Mouse (Mus musculus) neural tube, embryonic 12.5 days (tissue): ENCODE data around the gene Agbl1. TPM values are rescaled to one million over a fixed set of nuclear protein-coding genes. Genes with fewer than 3 reads are reported as not detected.
A peak's percentile ranks its signal among the peaks of the same experiment; 100 is the strongest.

Experiments used
- ATAC-seq: fragments of 200-750 bp; cut with Nextera tagmentation; 2 replicates; pipeline ENCODE4 v1.8.0; 2017; ENCODE audit warnings: low read depth, mild to moderate bottlenecking, moderate TSS enrichment, moderate library complexity; ENCODE audit not compliant: low FRiP score
- H3K27ac ChIP-seq: fragments of 300-500 bp; sonication (generic); 2 replicates; pipeline ENCODE4 v1.5.1; 2016
- H3K27me3 ChIP-seq: fragments of 300-500 bp; sonication (generic); replicated peaks from 2 replicates; pipeline ENCODE4 v1.6.1; 2016; ENCODE audit warnings: mild to moderate bottlenecking
- H3K36me3 ChIP-seq: fragments of 300-500 bp; sonication (generic); 2 replicates; pipeline ENCODE4 v1.6.1; 2016; ENCODE audit warnings: mild to moderate bottlenecking
- H3K4me1 ChIP-seq: fragments of 300-500 bp; sonication (generic); 2 replicates; pipeline ENCODE4 v1.6.1; 2016
- H3K4me2 ChIP-seq: fragments of 300-500 bp; sonication (generic); replicated peaks from 2 replicates; pipeline ENCODE4 v1.6.1; 2016; ENCODE audit warnings: mild to moderate bottlenecking
- H3K4me3 ChIP-seq: fragments of 300-500 bp; sonication (generic); 2 replicates; pipeline ENCODE4 v1.5.1; 2016
- H3K9ac ChIP-seq: fragments of 300-500 bp; sonication (generic); 2 replicates; pipeline ENCODE4 v1.6.1; 2016; ENCODE audit warnings: mild to moderate bottlenecking
- H3K9me3 ChIP-seq: fragments of 300-500 bp; sonication (generic); 2 replicates; pipeline ENCODE4 v1.6.1; 2016; ENCODE audit warnings: mild to moderate bottlenecking
- WGBS: fragments of 180-500 bp; shearing (Covaris S2); methylation state at CpG from one replicate; pipeline ENCODE4 v1.1.7; 2016; 5-methylcytosine and 5-hydroxymethylcytosine counted together
- polyA plus RNA-seq: library from polyadenylated mRNA; unstranded; fragments of >200 nt; fragmentation: Nextera tagmentation; extraction: Ambion mirVana; gene quantifications from 2 replicates; pipeline ENCODE4 v1.2.1, GENCODE M21; 2016

The Agbl1 gene
- polyA plus RNA-seq, 1 experiment from 2014 or later: 0.16 TPM

DNA sequence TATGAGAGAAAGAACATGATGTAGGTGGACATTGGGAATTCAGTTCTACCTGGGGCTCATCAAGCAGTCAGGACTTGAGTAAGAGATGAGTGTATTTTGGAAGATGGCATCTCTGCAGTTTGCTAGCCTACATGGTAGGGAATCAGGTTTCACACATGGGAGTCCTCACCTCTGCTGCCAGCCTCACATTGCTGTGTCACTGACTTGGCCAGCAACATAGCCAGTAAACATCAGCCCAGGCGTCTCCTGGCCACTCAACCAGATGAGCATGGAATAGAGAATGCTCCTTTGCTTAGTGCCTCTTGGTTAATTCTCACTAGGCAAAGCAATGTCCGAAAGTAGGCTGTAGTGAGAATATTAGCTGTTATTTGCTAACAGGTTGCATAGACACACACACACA, 255.9 kb downstream of the Agbl1 start:
- no peaks in the 10 kb centered on the region for H3K36me3 ChIP-seq
- no peaks in the 10 kb centered on the region for H3K9me3 ChIP-seq
- H3K4me1 ChIP-seq: no peaks in the 10 kb centered on the region
- no peak overlapping the region for H3K27ac ChIP-seq
- ATAC-seq: no peak
- no peak overlapping the region for H3K4me3 ChIP-seq
- WGBS: 83% methylated on average over 2 of the region's 2 CpGs
- no peaks in the 10 kb centered on the region for H3K27me3 ChIP-seq
- H3K9ac ChIP-seq: no peak overlapping the region
- no peak overlapping the region for H3K4me2 ChIP-seq

DNA sequence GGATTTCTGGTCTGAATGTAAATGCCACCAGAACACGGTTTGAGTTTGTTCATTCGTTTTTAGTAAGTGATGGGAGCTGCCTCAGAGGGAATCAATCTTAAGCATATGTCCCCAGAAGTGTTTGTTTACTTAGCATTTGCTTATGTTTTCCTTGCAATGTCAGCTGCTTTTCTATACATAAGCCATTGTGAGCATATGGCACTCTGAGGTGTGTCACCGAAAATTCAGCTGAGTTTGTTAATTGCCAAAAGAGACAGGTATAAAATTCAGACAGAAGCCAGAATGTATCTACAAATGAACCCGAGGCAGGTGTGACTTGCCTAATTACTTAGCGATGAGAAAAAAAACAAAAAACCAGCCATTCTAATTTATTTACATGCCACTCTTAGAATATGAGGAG, 257.8 kb downstream of the Agbl1 start:
- Histone ChIP-seq H3K4me3 (no peak overlapping the region), H3K4me2 (no peak overlapping the region), H3K9ac (no peak overlapping the region), H3K27ac (no peak overlapping the region), H3K9me3 (no peaks in the 10 kb centered on the region), H3K4me1 (no peaks in the 10 kb centered on the region), H3K36me3 (no peaks in the 10 kb centered on the region), H3K27me3 (no peaks in the 10 kb centered on the region)
- no peak for ATAC-seq
- WGBS: 86% methylated on average over 5 of the region's 5 CpGs

- Histone ChIP-seq H3K4me2 (no peak overlapping the region), H3K9ac (no peak overlapping the region), H3K9me3 (no peaks in the 10 kb centered on the region), H3K4me1 (no peaks in the 10 kb centered on the region), H3K27me3 (no peaks in the 10 kb centered on the region), H3K4me3 (no peak overlapping the region), H3K27ac (no peak overlapping the region), H3K36me3 (no peaks in the 10 kb centered on the region)
- 49% methylated on average over 3 of the region's 3 CpGs for WGBS
- ATAC-seq: no peak
Observed at GRCm38 (mm10) chr7:76524291-76524690, 294.6 kb downstream of the Agbl1 start.

DNA sequence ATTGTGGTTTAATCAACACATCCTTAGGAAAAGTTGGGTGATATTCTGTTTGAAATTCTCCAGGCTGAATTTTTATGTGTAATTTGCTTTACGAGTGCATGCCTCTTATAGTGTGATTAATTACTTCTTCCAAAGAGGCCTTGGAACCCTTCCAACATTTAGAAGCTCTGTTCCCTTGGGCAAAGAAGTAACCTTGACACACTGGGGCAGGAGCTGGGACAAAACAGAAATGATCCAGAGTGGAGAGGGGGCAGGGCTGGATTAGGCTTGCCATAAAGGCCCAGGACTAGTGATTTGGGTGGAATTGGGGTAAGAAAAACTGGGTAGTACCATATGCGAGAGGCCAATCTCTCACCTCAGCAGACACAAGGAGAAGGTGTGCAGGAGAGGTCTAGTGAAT, 316.8 kb downstream of the Agbl1 start:
- no peak overlapping the region for H3K9ac ChIP-seq
- H3K4me1 ChIP-seq: no peaks in the 10 kb centered on the region
- ATAC-seq: no peak
- H3K27ac ChIP-seq: no peak overlapping the region
- H3K4me3 ChIP-seq: no peak overlapping the region
- no peaks in the 10 kb centered on the region for H3K36me3 ChIP-seq
- WGBS: 61% methylated on average over 2 of the region's 2 CpGs
- H3K9me3 ChIP-seq: no peaks in the 10 kb centered on the region
- no peak overlapping the region for H3K4me2 ChIP-seq
- H3K27me3 ChIP-seq: no peaks in the 10 kb centered on the region

GRCm38 (mm10) chr7:76547313-76547712, 317.6 kb downstream of the Agbl1 start:
- Histone ChIP-seq H3K4me2 (no peak overlapping the region), H3K27ac (no peak overlapping the region), H3K4me1 (no peaks in the 10 kb centered on the region), H3K9ac (no peak overlapping the region), H3K9me3 (no peaks in the 10 kb centered on the region), H3K4me3 (no peak overlapping the region), H3K27me3 (no peaks in the 10 kb centered on the region), H3K36me3 (no peaks in the 10 kb centered on the region)
- no peak for ATAC-seq

DNA sequence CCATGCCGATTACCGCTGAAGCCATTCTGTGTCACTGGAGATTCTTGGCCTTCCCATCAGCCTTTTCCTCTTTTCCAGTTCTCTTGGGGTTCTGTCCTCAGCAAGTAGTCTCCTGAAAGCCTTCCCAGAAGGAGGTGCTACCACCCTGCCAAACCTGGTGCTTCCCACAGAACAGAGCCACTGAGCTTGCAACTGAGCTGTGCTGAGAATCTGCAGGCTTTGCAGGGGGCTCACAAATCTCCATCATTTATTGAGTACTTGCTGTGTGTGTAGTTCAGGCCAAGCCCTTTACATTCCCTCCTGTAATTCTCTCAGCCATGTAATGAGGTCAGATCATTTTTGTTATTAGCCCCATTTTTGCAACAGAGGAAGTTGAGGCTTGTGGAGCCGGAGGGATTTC, 322.2 kb downstream of the Agbl1 start:
- no peaks in the 10 kb centered on the region for H3K36me3 ChIP-seq
- H3K4me2 ChIP-seq: no peak overlapping the region
- H3K9ac ChIP-seq: no peak overlapping the region
- no peak overlapping the region for H3K4me3 ChIP-seq
- H3K9me3 ChIP-seq: no peaks in the 10 kb centered on the region
- H3K4me1 ChIP-seq: no peaks in the 10 kb centered on the region
- ATAC-seq: no peak
- H3K27me3 ChIP-seq: no peaks in the 10 kb centered on the region
- H3K27ac ChIP-seq: no peak overlapping the region
- WGBS: 75% methylated on average over 3 of the region's 3 CpGs

GRCm38 (mm10) chr7:76560564-76561258, 331.0 kb downstream of the Agbl1 start:
- peak; percentile 92 for ATAC-seq
- H3K9ac ChIP-seq: no peak overlapping the region
- no peak overlapping the region for H3K27ac ChIP-seq
- H3K4me2 ChIP-seq: no peak overlapping the region
- H3K36me3 ChIP-seq: no peaks in the 10 kb centered on the region
- H3K4me1 ChIP-seq: peaks cover 11% of the 10 kb centered on the region; the same call in 1 of the 2 replicates
- no peaks in the 10 kb centered on the region for H3K9me3 ChIP-seq
- H3K27me3 ChIP-seq: no peaks in the 10 kb centered on the region
- H3K4me3 ChIP-seq: no peak overlapping the region

DNA sequence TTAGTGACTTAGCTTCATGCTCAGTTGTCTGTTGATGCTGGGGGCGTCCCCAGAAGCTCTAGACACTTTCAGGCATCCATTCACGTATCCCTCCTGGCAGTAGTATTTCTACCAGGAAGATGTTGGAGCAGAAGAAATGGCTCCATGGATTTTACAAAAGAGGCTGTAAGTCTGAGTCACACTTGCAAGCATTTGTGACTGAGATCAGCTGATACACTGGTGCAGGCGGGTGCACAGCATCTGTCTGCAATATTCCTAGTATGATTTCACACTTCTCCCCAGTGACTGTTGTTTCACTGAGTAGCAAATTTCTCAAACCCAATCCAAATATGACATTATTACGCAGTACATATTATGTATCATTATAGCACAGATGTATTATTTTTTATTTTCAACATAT, 332.8 kb downstream of the Agbl1 start:
- Histone ChIP-seq H3K4me2 (no peak overlapping the region), H3K27me3 (no peaks in the 10 kb centered on the region), H3K27ac (no peak overlapping the region), H3K9ac (no peak overlapping the region), H3K4me3 (no peak overlapping the region), H3K36me3 (no peaks in the 10 kb centered on the region), H3K4me1 (peaks cover 11% of the 10 kb centered on the region; the same call in 1 of the 2 replicates), H3K9me3 (no peaks in the 10 kb centered on the region)
- 87% methylated on average over 4 of the region's 4 CpGs for WGBS
- no peak for ATAC-seq

DNA sequence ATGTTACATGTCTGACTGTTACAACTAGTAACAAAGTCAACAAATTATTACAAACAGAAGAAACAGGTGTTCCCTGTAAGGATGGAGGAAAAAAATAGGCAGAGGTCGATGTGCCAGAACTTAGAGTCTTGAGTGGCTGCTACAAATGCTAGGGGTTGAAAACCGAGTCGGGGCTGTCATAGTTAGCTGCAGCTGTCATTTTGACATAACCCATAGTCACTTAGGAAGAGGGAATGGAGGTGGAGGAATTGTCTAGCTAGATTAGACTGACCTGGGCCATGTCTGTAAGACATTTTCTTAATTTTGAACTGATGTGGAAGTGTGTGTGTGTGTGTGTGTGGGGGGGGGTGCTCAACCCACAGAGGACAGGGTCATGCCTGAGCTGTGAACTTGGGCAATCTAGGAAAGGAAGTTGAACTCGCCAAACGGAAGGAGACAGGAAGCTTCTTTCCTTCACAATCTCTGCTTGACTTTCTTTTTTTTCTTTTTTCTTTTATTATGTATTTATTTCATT, 364.9 kb downstream of the Agbl1 start:
- 86% methylated on average over 5 of the region's 5 CpGs for WGBS
- Histone ChIP-seq H3K27ac (no peak overlapping the region), H3K9me3 (no peaks in the 10 kb centered on the region), H3K4me2 (no peak overlapping the region), H3K4me3 (no peak overlapping the region), H3K27me3 (no peaks in the 10 kb centered on the region), H3K4me1 (no peaks in the 10 kb centered on the region), H3K9ac (no peak overlapping the region), H3K36me3 (no peaks in the 10 kb centered on the region)
- ATAC-seq: no peak

DNA sequence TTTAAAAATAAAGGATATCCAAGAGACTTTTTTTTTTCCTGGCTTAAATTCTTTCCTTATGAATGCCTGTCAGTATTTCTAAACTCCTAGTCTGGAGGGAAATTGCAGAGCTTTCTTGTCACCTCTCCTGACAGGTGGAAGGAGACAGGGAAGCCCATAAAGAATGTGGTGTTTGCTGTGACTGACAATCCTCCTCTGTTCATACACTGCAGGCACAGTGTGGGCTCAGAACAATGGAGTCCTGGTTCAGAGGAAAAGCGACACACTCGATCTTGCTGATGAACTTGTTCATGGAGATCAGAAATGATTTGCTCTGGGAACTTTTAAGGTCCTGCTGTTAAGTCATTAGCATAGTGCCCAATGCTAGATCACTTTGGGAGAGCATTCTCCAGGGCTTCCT, 368.1 kb downstream of the Agbl1 start:
- H3K9ac ChIP-seq: no peak overlapping the region
- H3K9me3 ChIP-seq: no peaks in the 10 kb centered on the region
- ATAC-seq: no peak
- no peak overlapping the region for H3K27ac ChIP-seq
- 28% methylated on average over 2 of the region's 2 CpGs for WGBS
- H3K4me3 ChIP-seq: no peak overlapping the region
- H3K36me3 ChIP-seq: no peaks in the 10 kb centered on the region
- no peaks in the 10 kb centered on the region for H3K27me3 ChIP-seq
- no peak overlapping the region for H3K4me2 ChIP-seq
- H3K4me1 ChIP-seq: no peaks in the 10 kb centered on the region

- WGBS: 74% methylated on average over 2 of the region's 2 CpGs
- Histone ChIP-seq H3K4me2 (no peak overlapping the region), H3K4me3 (no peak overlapping the region), H3K9me3 (no peaks in the 10 kb centered on the region), H3K9ac (no peak overlapping the region), H3K27me3 (no peaks in the 10 kb centered on the region), H3K4me1 (no peaks in the 10 kb centered on the region), H3K36me3 (no peaks in the 10 kb centered on the region), H3K27ac (no peak overlapping the region)
- ATAC-seq: no peak
Observed at GRCm38 (mm10) chr7:76600050-76600690, 370.5 kb downstream of the Agbl1 start.

DNA sequence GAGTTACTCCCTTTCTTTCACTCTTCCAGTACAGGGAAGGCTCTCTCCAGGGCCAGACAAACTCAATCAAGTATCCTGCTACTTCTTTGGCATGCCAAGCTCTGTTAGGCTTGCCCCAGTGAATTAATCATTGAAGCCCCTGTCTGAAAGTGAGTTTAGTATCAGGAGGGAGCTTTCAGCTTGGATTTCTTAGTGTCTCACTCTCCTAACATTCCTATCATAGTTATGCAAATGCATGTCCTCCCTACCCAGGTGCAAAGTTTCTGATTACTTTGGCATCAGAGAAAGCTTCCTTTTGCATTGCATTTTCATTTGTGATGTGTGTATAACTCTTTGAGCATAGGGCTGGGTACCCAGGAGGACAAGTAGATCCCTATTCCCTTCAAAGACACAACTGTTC, 399.8 kb downstream of the Agbl1 start:
- no peak overlapping the region for H3K27ac ChIP-seq
- H3K36me3 ChIP-seq: no peaks in the 10 kb centered on the region
- H3K4me2 ChIP-seq: no peak overlapping the region
- H3K4me1 ChIP-seq: no peaks in the 10 kb centered on the region
- H3K4me3 ChIP-seq: no peak overlapping the region
- no peaks in the 10 kb centered on the region for H3K27me3 ChIP-seq
- no peaks in the 10 kb centered on the region for H3K9me3 ChIP-seq
- H3K9ac ChIP-seq: no peak overlapping the region
- no peak for ATAC-seq

DNA sequence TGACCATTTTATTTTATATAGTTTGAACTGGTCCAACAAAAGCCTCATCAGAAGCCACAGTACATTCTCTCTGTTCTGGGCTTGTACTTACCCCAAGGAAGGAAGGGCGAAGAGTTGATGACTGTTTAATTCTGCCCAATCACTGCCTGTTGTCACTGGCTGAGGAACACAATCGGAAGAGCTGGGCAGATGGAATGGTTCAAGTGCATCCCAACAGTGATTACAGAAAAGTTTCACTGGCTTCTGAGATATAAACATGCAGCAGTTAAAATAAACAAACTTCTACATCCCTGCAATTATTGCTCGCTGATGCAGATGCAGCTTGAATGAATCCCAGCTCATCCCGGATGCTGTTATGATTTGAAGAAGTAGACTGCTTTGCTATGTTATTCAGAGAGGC, 421.3 kb downstream of the Agbl1 start:
- Histone ChIP-seq H3K27ac (no peak overlapping the region), H3K36me3 (no peaks in the 10 kb centered on the region), H3K27me3 (no peaks in the 10 kb centered on the region), H3K4me1 (no peaks in the 10 kb centered on the region), H3K4me3 (no peak overlapping the region), H3K9me3 (no peaks in the 10 kb centered on the region), H3K9ac (no peak overlapping the region), H3K4me2 (no peak overlapping the region)
- ATAC-seq: no peak
- WGBS: 88% methylated on average over 4 of the region's 4 CpGs
